Mouse (Mus musculus) myocyte (in vitro differentiated cells): Measurements from ENCODE around the gene Tex2.

Experiments used
- MAX ChIP-seq: IDR thresholded peaks from one replicate; pipeline ENCODE4 v1.6.1; 2011; ENCODE audit warnings: low read depth, mild to moderate bottlenecking, control low read depth
- MYOD1 ChIP-seq, 3 experiments: IDR thresholded peaks; one replicate each; pipeline ENCODE4 v1.6.1; 2011; ENCODE audit warnings: control low read depth in 2 of 3, low read depth in 2 of 3, mild to moderate bottlenecking in 2 of 3, moderate library complexity in 1 of 3; ENCODE audit not compliant: insufficient read length in 2 of 3, control insufficient read depth in 1 of 3
- POLR2A ChIP-seq: IDR thresholded peaks from one replicate; pipeline ENCODE4 v1.6.1; 2011; ENCODE audit warnings: low read depth, mild to moderate bottlenecking, control low read depth, moderate library complexity; ENCODE audit not compliant: insufficient read length
- POLR2AphosphoS2 ChIP-seq: IDR thresholded peaks from one replicate; pipeline ENCODE4 v1.6.1; 2011; ENCODE audit warnings: low read depth, control low read depth; ENCODE audit not compliant: insufficient read length
- TCF12 ChIP-seq: IDR thresholded peaks from one replicate; pipeline ENCODE4 v1.6.1; 2011; ENCODE audit warnings: mild to moderate bottlenecking, control low read depth; ENCODE audit not compliant: poor library complexity, insufficient read depth, severe bottlenecking
- USF1 ChIP-seq: IDR thresholded peaks from one replicate; pipeline ENCODE4 v1.6.1; 2011; ENCODE audit warnings: low read depth, mild to moderate bottlenecking, control low read depth, moderate library complexity

DNA sequence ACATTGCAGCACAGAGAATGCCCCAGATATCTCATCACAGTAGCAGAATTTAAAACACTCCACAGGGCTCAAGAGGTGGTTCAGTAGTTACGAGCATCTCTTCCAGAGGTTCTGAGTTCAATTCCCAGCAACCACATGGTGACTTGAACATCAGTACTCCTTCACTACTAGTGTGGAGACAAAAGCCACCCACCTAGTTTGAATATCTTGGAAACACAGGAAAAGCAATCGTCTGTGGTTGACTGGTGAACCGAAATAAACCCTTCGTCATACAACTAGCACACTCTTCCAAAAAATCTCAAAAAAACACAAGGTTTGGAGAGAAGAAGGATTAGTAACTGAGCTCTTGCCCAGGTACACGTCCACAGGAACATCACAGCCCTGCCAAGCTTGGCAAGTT is 149.4 kb downstream of the Tex2 start:
- TF ChIP-seq POLR2A (no peak), MAX (no peak), TCF12 (no peak), USF1 (no peak), POLR2AphosphoS2 (no peak), MYOD1 (IDR thresholded peaks at IDR 0.05; ENCODE audit: control insufficient read depth in 1 of 3, insufficient read length in 2 of 3, low read depth in 2 of 3) (no peak)
